Mouse (Mus musculus) megakaryocyte, adult 5-6 weeks (primary cell): ENCODE measurements around the gene Sall1. TPM values are rescaled to one million over a fixed set of nuclear protein-coding genes. Genes with fewer than 3 reads are reported as not detected.

ENCODE experiments used
- ATAC-seq: 2 replicates; pipeline ENCODE4 v1.8.0; 2016; ENCODE audit warnings: mild to moderate bottlenecking, inconsistent platforms; ENCODE audit not compliant: poor library complexity, severe bottlenecking
- total RNA-seq, 2 experiments: library from RNA; stranded (forward) in 1 of 2; stranded (reverse) in 1 of 2; fragments of 153-499, 151-499 nt in 1 of 2; fragments of 221-1000, 200-1000 nt in 1 of 2; gene quantifications; 2 replicates each; pipeline versions ENCODE4 v1.2.3 to v1.2.4; 2015 to 2017

Gene Sall1
- total RNA-seq (2015) (not detected in 2 replicates), total RNA-seq (2017) (not detected in 2 replicates)

DNA sequence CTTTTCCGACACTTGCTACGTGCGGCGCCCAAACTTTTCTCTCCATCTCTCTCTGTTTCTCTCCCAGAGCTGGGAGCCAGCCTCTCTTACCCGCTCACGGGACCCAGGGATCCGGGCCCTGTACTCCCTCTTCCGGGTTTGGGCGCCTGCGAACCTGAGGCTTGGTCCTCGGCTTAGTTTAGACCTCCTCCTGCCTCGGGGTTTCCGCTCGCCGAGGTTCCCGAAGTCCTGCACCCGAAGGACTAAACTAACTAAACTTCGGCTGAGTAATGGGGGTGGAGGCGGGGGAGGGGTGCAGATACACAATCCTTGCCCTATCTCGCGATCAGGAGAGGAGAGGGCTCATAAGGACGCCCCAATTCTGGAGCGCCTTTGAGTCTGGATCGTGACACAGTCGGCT is at the start of gene Sall1:
TSS of gene Sall1 (minus strand) at position 223 of the 400 bp plus-strand sequence.
- no peak for ATAC-seq

DNA sequence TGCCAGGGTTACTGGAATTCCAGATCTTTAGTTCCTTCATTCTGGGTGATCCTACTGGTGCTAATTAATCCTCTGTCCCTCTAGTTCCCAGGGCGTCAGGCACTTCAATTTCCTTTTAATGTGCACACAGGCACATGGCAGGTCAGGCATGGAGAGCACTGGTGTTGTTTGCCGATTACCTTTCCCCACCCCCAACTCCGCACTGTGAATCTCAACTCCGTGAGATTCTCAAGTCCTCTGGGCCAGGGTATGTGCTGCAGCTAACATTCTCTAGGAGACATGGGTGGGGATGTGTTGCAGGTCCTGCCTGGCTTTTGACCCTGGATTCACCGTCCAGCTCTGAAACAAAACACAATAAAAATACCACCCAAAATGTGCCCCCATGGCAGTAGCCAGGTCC is 46.0 kb upstream of the Sall1 start:
- ATAC-seq = no peak

DNA sequence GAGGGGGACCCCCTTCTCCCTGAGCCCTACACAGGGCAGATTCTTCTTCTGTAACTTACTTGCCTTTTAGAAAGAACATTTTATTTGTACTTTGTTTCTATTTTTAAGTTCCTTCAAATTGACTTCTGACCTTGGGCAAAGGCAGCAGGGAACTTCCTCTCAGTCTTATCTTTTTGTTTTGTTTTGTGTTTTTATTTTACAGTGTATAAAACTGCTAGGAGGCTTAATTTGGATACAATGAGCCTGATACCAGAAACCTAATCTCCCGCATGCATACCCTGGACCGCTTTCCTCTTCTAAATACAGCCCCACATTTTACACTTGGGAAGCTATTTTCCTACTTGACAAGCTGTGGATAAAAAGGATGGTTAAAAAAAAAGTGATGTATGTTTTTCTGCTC is 35.2 kb upstream of the Sall1 start:
- ATAC-seq = no peak

DNA sequence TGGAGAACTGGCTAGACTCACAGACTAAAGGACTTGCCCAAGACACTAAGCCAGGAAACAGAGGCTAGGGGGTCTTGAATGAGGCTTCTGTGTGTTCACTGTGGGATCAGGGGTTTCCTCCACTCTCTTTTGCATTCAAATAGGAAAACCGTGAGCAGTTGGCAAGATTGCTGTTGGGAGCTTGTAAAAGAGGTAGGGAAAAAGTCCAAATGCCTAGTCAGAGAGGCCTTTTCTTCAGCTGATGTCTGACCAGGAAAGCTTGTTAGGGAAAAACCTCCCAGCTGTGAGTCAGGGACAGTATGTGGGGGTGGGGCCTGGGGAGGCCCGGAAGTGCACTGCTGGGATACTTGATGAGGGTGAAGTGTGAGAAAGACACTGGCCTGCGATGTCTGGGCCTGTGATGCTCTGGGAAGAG is 29.0 kb upstream of the Sall1 start:
- no peak for ATAC-seq

DNA sequence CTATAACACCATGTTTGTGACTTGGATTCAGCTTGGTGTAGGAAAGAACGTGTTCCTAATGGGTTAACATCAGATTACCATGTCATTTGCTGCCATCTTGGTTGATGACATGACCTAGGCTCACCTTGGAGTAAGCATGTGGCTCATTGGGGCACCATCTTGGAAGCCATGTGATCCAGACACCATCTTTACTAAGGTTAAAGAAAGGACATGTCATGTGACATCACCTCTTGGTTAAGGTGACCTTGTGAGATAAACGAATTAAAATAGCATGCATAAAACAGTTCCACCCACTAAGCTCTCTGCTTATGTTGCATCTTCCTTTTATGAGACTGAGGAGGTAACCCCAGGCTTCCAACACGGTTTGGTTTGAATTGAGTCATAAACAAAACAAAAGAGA is 23.5 kb upstream of the Sall1 start:
- ATAC-seq = no peak

DNA sequence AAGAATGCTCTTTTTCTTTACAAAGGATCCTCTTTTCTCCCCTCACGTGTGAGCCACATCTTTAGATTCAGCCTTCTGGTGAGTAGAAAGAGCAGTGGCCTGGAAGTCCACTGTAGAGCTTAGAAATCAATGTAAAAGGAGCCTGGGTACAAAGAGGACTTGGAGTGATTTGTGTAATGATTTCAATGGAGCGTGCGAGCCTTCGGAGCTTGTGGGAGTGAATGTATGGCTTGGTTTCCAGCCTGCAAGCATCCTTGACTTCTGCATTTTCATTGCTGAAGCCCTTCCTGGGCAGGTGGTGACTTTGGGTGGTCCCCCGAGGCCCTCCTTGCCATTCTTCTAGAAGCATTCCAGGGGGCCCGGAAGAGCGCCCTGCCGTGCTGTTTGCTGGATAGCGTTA is 20.1 kb upstream of the Sall1 start:
- no peak for ATAC-seq

DNA sequence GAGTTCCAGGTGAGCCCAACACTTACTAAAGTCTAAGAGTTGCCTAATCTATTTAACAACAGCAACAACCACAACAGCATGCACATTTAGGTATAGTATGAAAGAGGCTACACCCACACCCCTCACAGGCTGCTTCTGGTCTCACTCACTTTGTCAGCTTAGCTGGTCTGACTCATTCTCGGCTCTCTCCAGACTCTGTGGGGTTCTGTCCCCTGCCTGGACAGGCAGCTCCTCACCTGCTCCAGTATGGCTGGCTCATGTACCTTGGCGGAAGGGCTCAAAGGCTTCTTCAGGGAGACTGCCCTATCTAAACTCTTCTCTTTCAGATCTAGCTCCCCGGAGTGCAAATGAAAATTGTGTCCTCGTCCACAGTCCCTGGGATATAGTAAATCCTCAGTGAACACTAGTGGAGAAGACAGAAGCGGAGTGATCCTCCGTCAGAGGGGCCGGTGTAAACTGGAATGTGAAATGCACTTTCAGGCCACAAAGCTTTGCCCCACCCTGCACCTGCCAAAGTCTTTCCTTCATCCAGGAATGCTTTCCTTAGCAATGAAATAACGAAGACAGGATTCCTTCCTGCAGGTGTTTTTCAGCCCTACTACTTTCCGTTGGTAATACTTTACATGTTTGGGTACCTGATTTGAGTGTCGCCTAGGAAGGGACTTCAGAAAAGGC is 19.5 kb upstream of the Sall1 start:
- no peak for ATAC-seq

DNA sequence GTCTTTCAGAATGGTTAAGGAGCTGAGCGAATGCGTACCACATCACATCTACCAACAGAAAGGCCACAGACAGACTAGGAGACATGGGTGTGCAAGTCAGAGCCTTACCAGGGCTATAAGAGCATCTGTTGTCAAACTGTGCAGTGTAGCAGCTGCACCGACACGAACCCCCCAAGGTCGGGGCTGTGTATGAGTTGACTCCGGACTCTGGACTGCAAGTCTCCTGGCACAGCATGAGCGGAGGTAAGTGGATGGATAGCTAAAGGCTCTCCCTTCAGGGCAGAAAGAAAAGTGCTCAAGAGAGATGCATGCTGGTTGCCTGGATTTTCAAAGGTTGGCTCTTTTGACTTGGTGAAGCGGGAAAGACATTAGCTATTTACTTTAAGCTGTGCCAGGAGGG is 16.8 kb upstream of the Sall1 start:
- no peak for ATAC-seq

DNA sequence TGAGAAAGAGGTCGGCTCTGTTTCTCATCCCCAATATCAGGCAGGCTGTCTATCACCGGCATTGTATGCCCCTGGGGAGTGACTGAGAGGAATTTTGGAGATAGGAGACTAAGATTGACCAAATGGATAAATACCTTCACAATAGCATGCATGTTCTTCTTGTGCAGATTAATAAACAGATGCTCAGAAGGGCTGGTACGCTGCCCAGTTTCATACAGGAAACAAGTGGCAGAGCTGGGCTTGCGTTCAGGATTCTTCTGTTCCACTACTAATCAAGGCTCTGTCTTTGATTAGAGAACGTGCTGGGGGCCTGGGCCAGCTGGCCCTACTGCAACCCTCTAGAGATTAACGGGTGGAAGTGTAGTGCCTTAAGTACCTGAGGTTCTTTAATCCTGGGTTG is 15.5 kb upstream of the Sall1 start:
- ATAC-seq = no peak

DNA sequence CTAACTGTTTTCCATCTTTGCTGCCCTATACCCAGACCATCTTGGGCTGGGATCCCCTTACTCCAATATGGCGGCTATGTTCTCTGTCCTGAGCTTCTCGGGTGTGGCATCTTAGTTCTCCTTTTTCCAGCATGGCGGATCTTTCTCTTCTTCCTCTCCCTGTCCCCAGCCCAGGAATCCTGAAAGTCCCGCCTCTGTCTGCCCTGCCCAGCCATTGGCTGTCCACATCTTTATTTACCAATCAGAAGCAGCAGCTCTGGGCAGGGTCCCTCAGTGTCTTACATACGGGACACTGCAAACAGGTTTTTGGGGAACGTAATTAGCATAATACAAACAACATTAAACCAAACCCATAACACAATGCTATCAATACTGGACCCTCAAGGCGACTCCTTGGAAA is 8.9 kb upstream of the Sall1 start:
- no peak for ATAC-seq

DNA sequence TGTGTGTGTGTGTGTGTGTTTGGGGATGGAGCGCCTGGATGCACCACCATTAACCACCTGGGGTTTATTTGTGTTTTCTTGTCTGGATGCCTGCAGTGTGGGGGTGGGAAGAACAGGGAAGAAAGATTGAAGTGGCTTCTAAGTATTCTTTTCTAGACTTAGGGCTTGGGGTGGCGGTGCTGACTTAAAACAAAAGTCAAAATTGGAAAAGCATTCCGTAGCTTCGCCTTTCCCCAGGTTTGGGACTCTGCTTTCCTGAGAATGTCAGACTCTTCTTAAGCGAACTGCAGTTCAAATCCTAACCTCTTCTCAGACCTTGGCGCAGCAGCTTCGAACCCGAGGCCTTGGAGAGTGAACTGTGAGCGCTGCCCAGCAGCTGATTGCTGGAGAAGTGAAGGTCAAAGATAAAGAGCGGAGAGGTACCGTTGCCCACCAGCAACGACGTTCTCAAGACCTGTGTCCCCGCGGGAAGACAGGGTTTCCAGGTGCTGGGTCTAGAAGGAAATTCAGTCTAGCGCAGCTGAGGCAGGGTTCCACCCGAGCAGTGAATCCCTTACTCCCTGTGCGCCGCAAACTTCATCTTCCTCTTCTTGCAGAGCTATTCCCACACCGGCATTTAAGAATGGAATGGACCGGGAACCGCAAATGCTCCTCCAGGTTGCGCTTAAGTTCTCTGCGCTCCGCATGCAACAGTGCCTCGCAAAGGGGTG is 2.8 kb upstream of the Sall1 start:
- ATAC-seq = no peak

DNA sequence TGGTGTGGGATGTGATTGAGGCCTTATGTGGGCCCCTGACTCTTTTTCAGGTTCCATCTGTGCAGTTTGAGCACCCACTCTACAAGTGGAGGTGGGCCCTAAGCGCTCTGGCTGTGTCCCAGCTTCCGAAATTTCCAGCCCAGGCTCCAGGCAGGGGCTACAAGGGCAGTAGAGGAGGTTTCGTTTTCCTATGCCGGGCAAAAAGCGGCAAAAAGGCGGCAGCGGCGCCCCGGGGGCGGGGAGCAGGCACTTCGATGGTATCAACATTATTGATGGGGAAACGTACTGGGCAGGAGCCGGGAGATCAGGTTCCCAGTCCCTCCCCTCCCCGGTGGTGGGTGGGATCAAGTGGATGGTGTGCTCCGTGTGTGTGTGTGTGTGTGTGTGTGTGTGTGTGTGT is 2.3 kb upstream of the Sall1 start:
- no peak for ATAC-seq

DNA sequence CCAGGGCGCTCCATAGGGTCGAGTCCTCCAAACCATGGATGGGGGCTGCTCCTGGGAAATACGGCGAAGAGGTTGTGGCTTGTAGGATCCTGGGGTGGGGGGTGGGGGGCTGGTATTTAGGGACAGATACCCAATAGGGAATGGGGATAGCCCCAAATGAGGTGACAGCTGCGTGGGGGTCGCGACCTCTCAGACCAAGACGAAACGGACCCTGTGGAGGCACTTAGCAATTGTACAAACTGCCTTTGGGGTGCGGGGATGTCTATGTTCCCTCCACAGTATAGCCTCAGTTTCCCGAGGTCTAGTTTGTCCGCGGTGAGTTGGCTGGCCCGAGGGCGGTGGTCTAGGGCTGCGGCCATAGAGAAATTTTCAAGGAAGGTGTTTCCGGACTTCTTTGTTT is 1.8 kb upstream of the Sall1 start:
- no peak for ATAC-seq

DNA sequence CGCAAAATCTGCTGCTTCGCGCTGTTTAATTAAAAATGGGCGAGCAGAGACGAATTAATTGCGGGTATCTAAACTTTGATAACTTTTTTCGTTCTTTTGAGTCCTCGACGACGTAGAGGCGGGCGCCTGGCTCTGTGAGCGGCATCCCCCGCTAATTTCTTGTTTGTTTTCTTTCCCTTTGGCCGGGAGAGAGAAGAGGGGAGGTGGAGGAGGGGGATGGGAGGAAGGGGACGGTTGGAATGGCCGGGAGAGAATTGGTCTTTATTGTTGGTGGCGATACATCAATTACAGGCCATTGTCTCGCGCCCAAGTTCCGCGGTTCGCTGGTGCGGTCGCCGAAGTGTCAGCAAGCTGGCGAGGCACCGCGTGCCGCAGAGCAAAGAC is 1.2 kb upstream of the Sall1 start:
- ATAC-seq = no peak

DNA sequence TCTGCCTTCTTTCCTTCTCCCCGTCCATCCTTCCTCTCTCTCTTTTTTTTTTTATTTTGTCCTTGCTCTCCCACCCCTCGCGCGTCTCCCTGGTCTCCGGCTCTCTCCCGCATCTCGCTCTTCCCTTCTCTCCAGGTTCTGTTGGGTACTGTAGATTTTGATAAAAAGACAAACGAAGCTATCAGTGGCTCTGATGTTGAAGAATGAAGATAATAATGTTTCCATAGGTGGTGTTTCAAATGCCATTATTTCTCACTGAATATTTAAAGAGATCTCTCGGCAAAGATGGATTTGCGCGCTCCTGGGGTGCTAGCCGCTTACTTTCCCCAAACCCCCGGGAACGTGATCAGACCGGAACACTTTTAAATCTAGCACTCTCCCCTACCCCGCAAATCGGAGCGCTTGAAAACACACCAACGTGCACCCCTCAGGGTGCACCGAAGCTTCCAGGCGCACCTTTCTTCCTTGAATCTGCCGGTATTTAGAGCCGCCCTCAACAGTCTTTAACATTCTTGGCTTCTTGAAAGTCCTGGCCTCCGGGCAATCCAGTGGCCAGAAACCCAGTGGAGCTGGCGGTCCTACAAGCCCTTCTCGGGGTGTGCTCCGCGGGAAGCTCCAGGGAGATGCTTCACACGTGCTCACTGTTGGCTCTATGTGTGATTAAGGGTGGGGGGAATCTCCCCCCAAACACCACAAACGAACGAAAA is 702 bp upstream of the Sall1 start:
- ATAC-seq = no peak

DNA sequence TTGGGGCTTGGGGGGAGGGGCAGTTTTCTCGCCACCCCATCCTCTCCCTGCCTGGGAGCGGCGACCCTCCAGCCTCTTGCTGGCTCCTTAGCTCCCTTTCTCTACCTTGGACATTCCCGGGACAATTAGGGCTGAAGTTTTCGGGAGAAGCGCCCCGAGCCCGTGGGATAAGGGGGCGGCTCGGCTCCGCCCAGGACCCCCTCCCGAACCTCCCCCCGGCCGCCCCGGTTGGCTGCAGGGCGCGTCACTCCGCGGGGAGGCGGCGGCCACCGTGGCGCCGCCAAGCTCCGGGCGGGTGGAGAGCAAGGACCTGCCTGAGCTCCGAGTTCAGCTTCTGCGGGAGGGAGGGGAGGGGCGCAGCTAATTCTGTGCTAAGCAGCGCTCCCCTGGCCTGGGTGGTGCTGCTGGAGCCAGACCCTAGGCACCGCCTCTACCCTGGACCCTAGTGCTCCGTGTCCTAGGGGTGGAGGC is 556 bp downstream of the Sall1 start:
- ATAC-seq = no peak

DNA sequence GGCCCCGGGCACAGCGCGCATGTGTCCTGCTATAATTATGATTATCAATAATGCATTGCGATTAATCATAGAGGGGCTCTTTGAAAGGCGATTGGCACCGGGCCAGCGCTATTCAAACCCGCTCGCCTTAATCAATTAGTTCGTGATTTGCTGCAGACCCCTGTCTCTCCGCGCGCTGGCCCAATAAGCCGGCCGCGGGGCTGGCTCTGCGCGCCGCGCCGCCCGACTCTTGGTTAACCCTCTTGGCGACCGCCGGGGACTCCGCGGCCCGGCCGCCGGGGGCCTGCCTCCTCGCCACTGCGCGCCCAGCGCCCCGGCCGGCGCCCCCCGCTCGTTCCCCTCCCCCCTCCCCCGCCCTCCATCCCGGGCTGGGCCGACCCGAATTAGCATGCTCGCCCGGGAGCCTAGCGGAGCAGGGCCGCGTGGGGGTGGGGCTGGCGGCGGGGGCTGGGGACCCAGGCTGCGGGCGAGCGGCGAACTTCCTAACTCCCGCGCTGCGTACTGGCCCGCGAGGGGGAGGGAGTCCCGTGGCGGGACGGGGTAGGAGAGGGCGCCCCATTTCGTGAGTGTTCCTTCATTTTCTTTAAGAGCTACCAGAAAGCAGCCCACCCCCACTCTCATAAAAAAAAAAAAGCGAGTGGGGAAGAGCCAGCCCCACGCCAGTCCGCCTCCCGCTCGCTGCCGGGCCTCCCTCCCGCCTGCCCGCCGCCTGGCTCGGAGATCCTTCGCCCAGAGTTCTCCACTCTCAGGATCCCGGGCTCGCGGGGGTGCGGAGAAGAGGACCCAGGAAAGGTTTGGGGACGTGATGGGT is 1.2 kb downstream of the Sall1 start:
- ATAC-seq = no peak

DNA sequence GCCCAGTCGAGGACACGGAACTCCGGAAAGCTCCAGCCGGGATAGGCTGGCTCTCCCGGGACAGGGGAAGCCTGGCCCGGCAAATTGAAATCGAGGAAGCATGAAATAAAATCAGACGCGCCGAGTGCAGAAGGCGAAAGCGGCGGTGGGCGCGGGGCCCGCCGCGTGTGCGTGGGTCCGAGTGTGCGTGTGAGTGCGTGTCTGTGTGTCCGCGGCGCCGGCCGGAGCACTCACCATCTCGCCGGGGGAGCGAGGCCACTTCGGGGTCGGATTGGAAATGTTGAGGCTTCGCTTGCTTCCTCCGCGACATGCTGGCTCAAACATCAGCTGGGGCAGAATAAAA is 1.9 kb downstream of the Sall1 start:
- ATAC-seq = no peak

DNA sequence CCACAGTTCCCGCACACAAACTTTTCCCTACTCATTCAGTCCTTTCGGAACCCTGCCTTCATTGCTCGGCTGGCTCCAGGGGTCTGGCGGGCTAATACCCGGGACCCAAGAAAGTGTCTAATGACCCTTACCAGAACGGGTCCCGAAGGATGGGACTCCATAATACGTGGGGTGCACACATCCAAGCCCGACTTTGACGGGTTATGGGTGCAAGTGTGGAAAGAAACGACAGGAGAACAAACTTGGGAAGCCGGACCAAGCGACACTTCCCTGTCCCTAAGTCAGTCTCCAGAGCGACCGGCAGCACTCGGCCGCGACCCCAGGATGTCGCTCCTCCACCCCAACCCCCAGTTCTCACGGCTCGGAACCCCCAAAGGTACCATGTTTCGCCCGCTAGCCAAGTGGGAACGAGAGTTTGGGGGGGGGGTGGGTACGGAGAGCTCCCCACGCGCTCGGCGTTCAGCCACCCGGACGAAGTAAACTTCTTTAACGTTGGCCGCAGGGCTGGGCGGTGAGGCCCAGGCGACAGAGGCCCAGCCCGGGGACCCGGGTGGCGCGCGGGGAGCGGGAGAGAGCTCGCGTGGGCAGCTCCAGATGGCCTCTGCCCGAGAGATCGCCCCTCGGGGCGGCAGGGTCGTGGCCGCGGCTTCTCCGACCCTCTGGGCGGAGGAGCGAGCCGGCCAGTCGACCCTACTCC is 2.4 kb downstream of the Sall1 start:
- ATAC-seq = no peak

DNA sequence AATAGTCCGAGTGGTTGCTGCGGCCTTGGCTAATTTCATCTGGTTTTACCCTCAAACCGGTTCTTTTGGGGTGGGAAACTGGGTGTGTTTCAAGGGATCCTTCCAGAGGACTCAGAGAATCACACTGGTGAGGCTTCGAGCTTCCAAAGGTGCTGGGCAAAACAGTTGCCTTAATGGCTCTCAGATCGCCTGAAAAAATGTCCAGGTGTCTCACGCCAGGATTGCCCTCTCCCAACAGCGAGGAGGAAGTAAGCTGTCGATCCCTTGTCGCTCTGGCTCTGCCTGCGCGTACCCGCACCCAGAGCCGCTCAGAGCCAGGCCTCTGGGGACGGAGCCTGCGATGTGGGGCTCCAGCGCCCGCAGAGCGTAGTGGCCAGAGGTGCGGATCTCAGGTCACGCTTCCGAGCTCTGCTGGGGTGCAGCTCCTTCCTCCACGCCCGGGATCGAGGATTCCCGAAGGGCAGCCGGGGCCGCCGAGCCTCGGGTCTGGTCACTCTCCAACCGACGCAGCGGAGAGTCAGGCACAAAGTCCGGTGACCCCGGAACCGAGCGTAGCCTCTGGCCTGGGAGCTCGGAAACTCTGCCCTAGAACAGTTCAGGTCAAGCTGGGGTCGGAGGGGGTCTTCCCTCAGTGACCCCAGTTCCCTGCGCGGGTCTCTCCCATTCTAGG is 3.1 kb downstream of the Sall1 start:
- no peak for ATAC-seq
